Mouse (Mus musculus) MEL (cell line): ENCODE measurements around the gene Polr2i. TPM values are rescaled to one million over a fixed set of nuclear protein-coding genes. Genes with fewer than 3 reads are reported as not detected.

Source experiments
- DNase-seq: peaks from one replicate; pipeline ENCODE4 v3.0.0; 2011; ENCODE audit warnings: low read depth, low spot score
- H3K27ac ChIP-seq: 2 replicates; pipeline ENCODE4 v1.5.1; 2012; ENCODE audit warnings: low read depth, mild to moderate bottlenecking, control low read depth, low read length, moderate library complexity; ENCODE audit not compliant: control insufficient read depth
- H3K27me3 ChIP-seq, 2 experiments: fragments of 150-350 bp in 1 of 2; sonication (generic) in 1 of 2; 2 replicates each; pipeline ENCODE4 v1.6.1; 2012; ENCODE audit warnings: low read length in 2 of 2, mild to moderate bottlenecking in 2 of 2, improper control_type of control experiment in 1 of 2, moderate library complexity in 1 of 2; ENCODE audit not compliant: insufficient read depth in 2 of 2, control insufficient read depth in 1 of 2
- H3K36me3 ChIP-seq, 2 experiments: 2 replicates each; pipeline ENCODE4 v1.6.1; 2012 to 2014; ENCODE audit warnings: low read length in 2 of 2, improper control_type of control experiment in 1 of 2, inconsistent platforms in 1 of 2, mild to moderate bottlenecking in 1 of 2; ENCODE audit not compliant: insufficient read depth in 2 of 2, control insufficient read depth in 1 of 2
- H3K4me1 ChIP-seq, 2 experiments: fragments of 150-350 bp in 1 of 2; sonication (generic) in 1 of 2; 2 replicates each; pipeline ENCODE4 v1.6.1; 2012; ENCODE audit warnings: low read length in 2 of 2, improper control_type of control experiment in 1 of 2, mild to moderate bottlenecking in 1 of 2; ENCODE audit not compliant: insufficient read depth in 2 of 2, control insufficient read depth in 1 of 2
- H3K4me3 ChIP-seq, 2 experiments: fragments of 150-350 bp in 1 of 2; sonication (generic) in 1 of 2; 2 replicates each; pipeline ENCODE4 v1.5.1; 2012; ENCODE audit warnings: low read depth in 2 of 2, low read length in 2 of 2, mild to moderate bottlenecking in 2 of 2, moderate library complexity in 2 of 2, control low read depth in 1 of 2, improper control_type of control experiment in 1 of 2; ENCODE audit not compliant: control insufficient read depth in 1 of 2, insufficient read depth in 1 of 2
- H3K79me2 ChIP-seq: 2 replicates; pipeline ENCODE4 v1.6.1; 2012; ENCODE audit warnings: mild to moderate bottlenecking, low read length, moderate library complexity; ENCODE audit not compliant: control insufficient read depth, poor library complexity, insufficient read depth
- H3K9ac ChIP-seq: 2 replicates; pipeline ENCODE4 v1.6.1; 2012; ENCODE audit warnings: low read depth, mild to moderate bottlenecking, control low read depth, low read length, moderate library complexity; ENCODE audit not compliant: control insufficient read depth, poor library complexity, severe bottlenecking
- H3K9me3 ChIP-seq: fragments of 150-350 bp; sonication (generic); replicated peaks from 2 replicates; pipeline ENCODE4 v1.6.1; 2012; ENCODE audit warnings: mild to moderate bottlenecking, low read length, improper control_type of control experiment, moderate library complexity; ENCODE audit not compliant: insufficient read depth
- CHD2 ChIP-seq: IDR thresholded peaks from 2 replicates; pipeline ENCODE4 v1.6.1; 2011; ENCODE audit warnings: low read length, improper control_type of control experiment
- CTCF ChIP-seq, 3 experiments: IDR thresholded peaks in 2 of 3; conservative IDR thresholded peaks in 1 of 3; 2 replicates each; pipeline ENCODE4 v1.5.1; 2011 to 2012; ENCODE audit warnings: low read length in 3 of 3, low read depth in 2 of 3, mild to moderate bottlenecking in 2 of 3, improper control_type of control experiment in 1 of 3, inconsistent platforms in 1 of 3, mixed read lengths in 1 of 3, moderate library complexity in 1 of 3; ENCODE audit not compliant: control insufficient read depth in 1 of 3, insufficient read depth in 1 of 3, poor library complexity in 1 of 3, severe bottlenecking in 1 of 3
- GABPA ChIP-seq: IDR thresholded peaks from 2 replicates; pipeline ENCODE4 v1.6.1; 2012; ENCODE audit warnings: low read depth, mild to moderate bottlenecking, inconsistent platforms, low read length, improper control_type of control experiment, moderate library complexity
- MAFK ChIP-seq: IDR thresholded peaks from 2 replicates; pipeline ENCODE4 v1.6.1; 2011; ENCODE audit warnings: low read depth, mild to moderate bottlenecking, low read length, improper control_type of control experiment, borderline replicate concordance
- MYB ChIP-seq: IDR thresholded peaks from 2 replicates; pipeline ENCODE4 v1.6.1; 2011; ENCODE audit warnings: mild to moderate bottlenecking, low read depth, low read length, improper control_type of control experiment
- MYC ChIP-seq: IDR thresholded peaks from 2 replicates; pipeline ENCODE4 v1.6.1; 2011; ENCODE audit warnings: low read depth, mild to moderate bottlenecking, low read length, improper control_type of control experiment, moderate library complexity
- NRF1 ChIP-seq: IDR thresholded peaks from 2 replicates; pipeline ENCODE4 v1.6.1; 2014; ENCODE audit warnings: low read depth, mild to moderate bottlenecking, inconsistent platforms, low read length, improper control_type of control experiment, moderate library complexity; ENCODE audit not compliant: poor library complexity, insufficient read depth, severe bottlenecking
- POLR2AphosphoS2 ChIP-seq: IDR thresholded peaks from 2 replicates; pipeline ENCODE4 v1.6.1; 2011; ENCODE audit warnings: low read length, improper control_type of control experiment
- RAD21 ChIP-seq: IDR thresholded peaks from 2 replicates; pipeline ENCODE4 v1.6.1; 2011; ENCODE audit warnings: mild to moderate bottlenecking, low read depth, low read length, improper control_type of control experiment
- RCOR1 ChIP-seq: IDR thresholded peaks from 2 replicates; pipeline ENCODE4 v1.6.1; 2012; ENCODE audit warnings: low read depth, mild to moderate bottlenecking, inconsistent platforms, low read length, improper control_type of control experiment
- UBTF ChIP-seq: IDR thresholded peaks from 2 replicates; pipeline ENCODE4 v1.6.1; 2012; ENCODE audit warnings: low read depth, mild to moderate bottlenecking, inconsistent platforms, low read length, improper control_type of control experiment, moderate library complexity, borderline replicate concordance; ENCODE audit not compliant: insufficient read depth
- USF2 ChIP-seq, 2 experiments: IDR thresholded peaks; 2 replicates each; pipeline ENCODE4 v1.6.1; 2011 to 2012; ENCODE audit warnings: improper control_type of control experiment in 2 of 2, low read length in 2 of 2, borderline replicate concordance in 1 of 2, inconsistent platforms in 1 of 2, low read depth in 1 of 2, mild to moderate bottlenecking in 1 of 2; ENCODE audit not compliant: insufficient read depth in 1 of 2
- ZC3H11A ChIP-seq: IDR thresholded peaks from 2 replicates; pipeline ENCODE4 v1.6.1; 2012; ENCODE audit warnings: low read depth, mild to moderate bottlenecking, inconsistent platforms, low read length, improper control_type of control experiment
- ZNF384 ChIP-seq: IDR thresholded peaks from 2 replicates; pipeline ENCODE4 v1.6.1; 2012; ENCODE audit warnings: low read depth, mild to moderate bottlenecking, inconsistent platforms, low read length, improper control_type of control experiment
- polyA plus RNA-seq, 2 experiments: library from polyadenylated mRNA; stranded (reverse) in 1 of 2; unstranded in 1 of 2; fragments of >175 nt in 1 of 2; fragments of >200 nt in 1 of 2; gene quantifications; 2 replicates each; pipeline versions ENCODE4 v1.2.1 to v1.2.4; 2012; ENCODE audit warnings: low replicate concordance in 2 of 2, low read depth in 1 of 2; ENCODE audit not compliant: insufficient read length in 2 of 2, insufficient read depth in 1 of 2, missing spikeins in 1 of 2
- total RNA-seq: library from RNA; depleted of rRNA; stranded (reverse); fragments of 300-350 nt; gene quantifications from 2 replicates; pipeline ENCODE4 v1.2.3, GENCODE M21; 2012

Gene Polr2i
- total and polyA plus RNA-seq, 3 experiments = 118 to 128 TPM; not detected in 1

DNA sequence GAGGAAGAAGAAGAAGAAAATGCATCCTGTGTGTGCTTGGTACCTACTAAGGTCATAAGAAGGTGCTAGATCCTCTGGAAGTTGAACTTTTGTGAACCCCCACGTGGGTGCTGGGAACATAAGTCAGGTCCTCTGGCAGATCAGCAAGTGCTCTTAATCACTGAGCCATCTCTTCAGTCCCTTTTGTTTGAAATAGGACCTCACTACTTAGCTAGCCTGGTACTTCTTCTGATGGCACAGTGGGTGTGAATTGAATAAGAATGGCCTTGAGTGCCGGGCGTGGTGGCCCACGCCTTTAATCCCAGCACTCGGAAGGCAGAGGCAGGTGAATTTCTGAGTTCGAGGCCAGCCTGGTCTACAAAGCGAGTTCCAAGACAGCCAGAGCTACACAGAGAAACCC is 34.2 kb downstream of the Polr2i start:
- Histone ChIP-seq H3K27me3 (no peaks in the 10 kb centered on the region), H3K9me3 (no peaks in the 10 kb centered on the region), H3K4me3 (no peak overlapping the region), H3K27ac (no peak overlapping the region), H3K4me1 (no peaks in the 10 kb centered on the region), H3K36me3 (no peaks in the 10 kb centered on the region), H3K9ac (no peak overlapping the region), H3K79me2 (no peaks in the 10 kb centered on the region)
- TF ChIP-seq UBTF = no peak
- DNase-seq = no peak

DNA sequence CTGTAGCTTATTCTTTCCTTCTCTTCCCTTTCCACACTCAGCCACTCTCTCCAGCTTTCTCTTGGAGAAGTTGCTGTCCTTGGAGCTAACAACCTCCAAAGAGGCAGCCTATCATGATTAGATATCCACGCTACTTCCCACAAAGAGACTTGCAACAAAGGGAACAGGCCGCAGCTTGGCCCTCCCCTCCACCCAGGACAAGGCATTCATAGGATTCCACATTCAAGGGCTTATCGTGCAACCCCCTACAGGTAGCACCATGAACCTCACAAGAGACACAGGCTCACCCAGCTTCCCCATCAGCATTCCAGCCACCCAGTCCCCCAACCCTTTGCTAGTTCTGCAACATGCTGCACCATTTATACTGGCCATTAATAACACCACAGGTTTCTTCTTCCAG is 35.0 kb downstream of the Polr2i start:
- no peak overlapping the region for H3K27ac ChIP-seq
- no peak overlapping the region for H3K9ac ChIP-seq
- H3K79me2 ChIP-seq = no peaks in the 10 kb centered on the region
- no peaks in the 10 kb centered on the region for H3K27me3 ChIP-seq
- TF ChIP-seq CHD2 (no peak), GABPA (no peak)
- H3K9me3 ChIP-seq = no peaks in the 10 kb centered on the region
- no peaks in the 10 kb centered on the region for H3K4me1 ChIP-seq
- no peaks in the 10 kb centered on the region for H3K36me3 ChIP-seq
- no peak for DNase-seq
- H3K4me3 ChIP-seq = no peak overlapping the region

DNA sequence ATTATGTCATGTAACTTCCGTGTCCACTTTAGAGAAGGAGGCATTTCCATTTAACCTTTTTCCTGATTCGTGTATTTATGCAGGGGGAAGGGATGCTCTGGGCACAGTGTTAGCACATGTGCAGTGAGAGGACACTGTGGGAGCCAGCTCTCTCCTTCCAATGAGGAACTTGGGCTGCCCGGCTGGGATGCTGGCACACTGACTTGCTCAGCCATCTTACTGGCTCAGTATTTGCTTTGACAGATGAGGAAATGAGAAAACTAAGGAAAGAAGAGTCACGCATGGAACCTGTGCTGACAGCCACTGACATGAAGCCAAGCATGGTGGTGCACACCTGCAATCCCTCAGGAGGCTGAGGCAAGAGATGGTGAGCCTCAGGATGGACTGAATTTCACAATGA is 37.9 kb downstream of the Polr2i start:
- Histone ChIP-seq H3K9ac (no peak overlapping the region), H3K9me3 (no peaks in the 10 kb centered on the region), H3K4me3 (no peak overlapping the region), H3K4me1 (no peaks in the 10 kb centered on the region), H3K27ac (no peak overlapping the region), H3K36me3 (no peaks in the 10 kb centered on the region), H3K27me3 (no peaks in the 10 kb centered on the region), H3K79me2 (no peaks in the 10 kb centered on the region)
- DNase-seq = no peak
- TF ChIP-seq NRF1 (no peak), UBTF (no peak), RCOR1 (no peak), CHD2 (no peak), POLR2AphosphoS2 (no peak), RAD21 (no peak), USF2 (IDR thresholded peaks at IDR 0.05; ENCODE audit: borderline replicate concordance in 1 of 2, insufficient read depth in 1 of 2, low read depth in 1 of 2, low read length in 2 of 2) (no peak), MYC (no peak)

DNA sequence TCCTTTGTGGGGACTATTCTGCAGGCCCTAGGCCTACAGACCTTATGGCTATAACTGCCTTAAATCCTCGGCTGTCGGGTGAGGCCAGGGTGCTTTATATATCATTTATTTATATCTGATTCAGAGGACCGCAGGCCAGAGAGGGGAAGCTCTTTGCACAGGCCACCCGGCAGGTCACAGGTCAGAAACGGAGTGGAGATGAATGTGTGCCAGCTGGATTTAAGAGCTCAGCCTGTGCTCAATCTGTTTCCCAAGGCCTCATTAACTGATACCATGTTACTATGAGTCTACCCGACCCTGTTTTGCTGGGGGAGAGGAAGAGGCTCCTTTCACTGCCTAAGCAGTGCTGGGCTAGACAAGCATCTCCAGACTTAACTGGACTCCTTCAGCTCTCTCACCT is 42.6 kb downstream of the Polr2i start:
- Histone ChIP-seq H3K79me2 (peaks cover 8% of the 10 kb centered on the region), H3K9ac (no peak overlapping the region), H3K9me3 (no peaks in the 10 kb centered on the region), H3K27me3 (no peaks in the 10 kb centered on the region), H3K36me3 (peaks cover 0 to 8% of the 10 kb centered on the region in 2 experiments; a peak in 2 of 4 replicates), H3K27ac (no peak overlapping the region), H3K4me1 (0 out of 4 replicates have a peak, but pooled peaks cover 0 to 5% of the 10 kb centered on the region in 2 experiments), H3K4me3 (no peak overlapping the region)
- DNase-seq = no peak
- no peak for TF ChIP-seq MYB
- TF ChIP-seq RCOR1 = no peak
- TF ChIP-seq ZC3H11A = no peak
- no peak for TF ChIP-seq MAFK
- no peak for TF ChIP-seq ZNF384
- no peak for TF ChIP-seq CTCF (IDR thresholded peaks at IDR 0.05 in 2 of 3, conservative IDR thresholded peaks at IDR 0.05 in 1 of 3; ENCODE audit: control insufficient read depth in 1 of 3, insufficient read depth in 1 of 3, low read depth in 2 of 3, low read length in 3 of 3, poor library complexity in 1 of 3, severe bottlenecking in 1 of 3)
